Mouse (Mus musculus) midbrain, embryonic 10.5 days (tissue): ENCODE measurements around the gene Arrdc1. TPM values are rescaled to one million over a fixed set of nuclear protein-coding genes. Genes with fewer than 3 reads are reported as not detected.

Experiments
- DNase-seq: peaks from one replicate; pipeline ENCODE4 v3.0.0-alpha.2; 2017; ENCODE audit warnings: low spot score
- H3K27ac ChIP-seq: fragments of 300-500 bp; sonication (generic); replicated peaks from 2 replicates; pipeline ENCODE4 v1.5.1; 2016; ENCODE audit warnings: mild to moderate bottlenecking
- H3K27me3 ChIP-seq: fragments of 300-500 bp; sonication (generic); 2 replicates; pipeline ENCODE4 v1.6.1; 2016; ENCODE audit warnings: low read depth, mild to moderate bottlenecking; ENCODE audit not compliant: poor library complexity, severe bottlenecking
- H3K36me3 ChIP-seq: fragments of 300-500 bp; sonication (generic); 2 replicates; pipeline ENCODE4 v1.6.1; 2016; ENCODE audit warnings: mild to moderate bottlenecking, moderate library complexity
- H3K4me1 ChIP-seq: fragments of 300-500 bp; sonication (generic); 2 replicates; pipeline ENCODE4 v1.6.1; 2016
- H3K4me3 ChIP-seq: fragments of 300-500 bp; sonication (generic); 2 replicates; pipeline ENCODE4 v1.5.1; 2016; ENCODE audit warnings: mild to moderate bottlenecking, moderate library complexity
- H3K9me3 ChIP-seq: fragments of 300-500 bp; sonication (generic); replicated peaks from 2 replicates; pipeline ENCODE4 v1.6.1; 2016; ENCODE audit warnings: mild to moderate bottlenecking
- WGBS: fragments of 180-500 bp; shearing (Covaris S2); methylation state at CpG from one replicate; pipeline ENCODE4 v1.1.7; 2016; 5-methylcytosine and 5-hydroxymethylcytosine counted together
- polyA plus RNA-seq: library from polyadenylated mRNA; unstranded; fragments of >200 nt; fragmentation: Nextera tagmentation; extraction: Ambion mirVana; gene quantifications from 2 replicates; pipeline ENCODE4 v1.2.1, GENCODE M21; 2016

Gene Arrdc1
- polyA plus RNA-seq, 1 experiment from 2014 or later: 16.2 TPM

- 94% methylated on average over 3 of the region's 3 CpGs for WGBS
- Histone ChIP-seq H3K27ac (no peak overlapping the region), H3K27me3 (no peaks in the 10 kb centered on the region), H3K4me1 (peaks cover 12% of the 10 kb centered on the region), H3K36me3 (peaks cover 43% of the 10 kb centered on the region), H3K9me3 (no peaks in the 10 kb centered on the region), H3K4me3 (no peak overlapping the region)
- no peak for DNase-seq
Measured at GRCm38 (mm10) chr2:24914762-24915161, 20.3 kb downstream of the Arrdc1 start.

DNA sequence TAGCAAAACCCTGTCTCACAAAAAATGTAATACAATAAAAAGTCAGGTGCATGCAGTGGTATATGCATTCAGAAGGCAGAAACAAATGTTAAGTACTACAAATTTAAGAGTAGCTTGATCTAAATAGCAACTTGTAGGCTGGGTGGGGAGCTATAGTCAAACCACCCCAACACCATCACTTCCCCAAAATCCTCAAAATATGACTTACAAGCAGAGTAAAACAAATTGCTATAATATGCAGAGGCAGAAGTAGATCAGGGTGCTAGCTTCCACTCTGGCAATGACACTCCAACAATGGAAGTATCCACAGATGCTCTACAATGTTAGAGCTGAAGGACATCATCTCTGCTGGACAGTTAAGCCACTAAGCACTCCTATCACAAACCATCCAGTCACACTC, 22.5 kb downstream of the Arrdc1 start:
- DNase-seq: no peak
- peaks cover 46% of the 10 kb centered on the region for H3K36me3 ChIP-seq
- no peak overlapping the region for H3K4me3 ChIP-seq

DNA sequence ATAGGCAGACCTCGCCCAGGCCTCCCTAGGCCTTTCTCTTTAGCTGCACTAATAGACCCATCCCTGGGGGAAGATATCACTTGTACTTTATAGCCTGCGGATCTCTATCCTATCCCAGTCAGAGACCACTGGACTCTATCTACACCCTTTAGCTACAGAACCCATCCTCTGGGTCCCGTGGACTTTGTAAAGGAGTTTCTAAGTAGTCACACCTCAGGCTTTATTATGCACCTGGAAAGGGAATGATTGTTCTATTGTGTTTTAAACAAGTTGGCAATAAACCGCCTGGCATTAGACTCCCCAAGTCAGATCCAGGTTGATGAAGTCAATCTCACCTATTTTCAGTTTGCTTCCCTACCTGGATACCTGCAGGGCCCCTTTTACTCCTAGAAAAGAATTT, 22.9 kb downstream of the Arrdc1 start:
- H3K27ac ChIP-seq: no peak overlapping the region
- 94% methylated on average over 4 of the region's 4 CpGs for WGBS
- no peaks in the 10 kb centered on the region for H3K9me3 ChIP-seq
- H3K4me1 ChIP-seq: peaks cover 1% of the 10 kb centered on the region
- no peak for DNase-seq
- peaks cover 46% of the 10 kb centered on the region for H3K36me3 ChIP-seq
- H3K27me3 ChIP-seq: no peaks in the 10 kb centered on the region
- no peak overlapping the region for H3K4me3 ChIP-seq

More for the DNA sequence above, 22.5 kb downstream of the Arrdc1 start:
- Histone ChIP-seq H3K27ac (no peak overlapping the region), H3K4me1 (peaks cover 5% of the 10 kb centered on the region), H3K27me3 (no peaks in the 10 kb centered on the region), H3K9me3 (no peaks in the 10 kb centered on the region)

DNA sequence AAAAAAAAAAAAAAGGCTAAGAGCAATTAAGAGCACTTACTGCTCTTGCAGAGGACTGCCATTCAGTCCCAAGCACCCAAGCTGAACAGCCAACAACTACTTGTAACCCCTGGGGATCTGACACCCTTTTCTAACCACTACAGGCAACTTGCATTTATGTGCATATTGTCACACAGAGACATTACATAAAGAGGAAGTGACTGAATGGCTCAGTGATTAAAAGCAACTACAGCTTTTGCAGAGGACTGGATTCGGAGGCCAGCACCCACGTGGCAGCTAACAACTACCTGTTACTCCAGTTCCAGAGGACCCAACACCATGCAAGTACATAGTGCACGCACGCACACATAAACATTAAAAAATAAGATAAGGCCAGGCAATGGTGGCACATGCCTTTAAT, 24.6 kb downstream of the Arrdc1 start:
- peaks cover 17% of the 10 kb centered on the region for H3K4me1 ChIP-seq
- H3K9me3 ChIP-seq: no peaks in the 10 kb centered on the region
- H3K36me3 ChIP-seq: peaks cover 46% of the 10 kb centered on the region
- WGBS: 96% methylated on average over 4 of the region's 4 CpGs
- no peak for DNase-seq
- H3K4me3 ChIP-seq: no peak overlapping the region
- no peak overlapping the region for H3K27ac ChIP-seq
- H3K27me3 ChIP-seq: no peaks in the 10 kb centered on the region

- peaks cover 17% of the 10 kb centered on the region for H3K36me3 ChIP-seq
- peak overlapping the region; percentile 12; the same call in 1 of the 2 replicates for H3K4me3 ChIP-seq
- peaks cover 26% of the 10 kb centered on the region for H3K4me1 ChIP-seq
- no peak for DNase-seq
- 23% methylated on average over 2 of the region's 2 CpGs for WGBS
- H3K27me3 ChIP-seq: no peaks in the 10 kb centered on the region
- peak overlapping the region; percentile 25 for H3K27ac ChIP-seq
- H3K9me3 ChIP-seq: no peaks in the 10 kb centered on the region
Measured at GRCm38 (mm10) chr2:24905653-24906155, 29.3 kb downstream of the Arrdc1 start.

DNA sequence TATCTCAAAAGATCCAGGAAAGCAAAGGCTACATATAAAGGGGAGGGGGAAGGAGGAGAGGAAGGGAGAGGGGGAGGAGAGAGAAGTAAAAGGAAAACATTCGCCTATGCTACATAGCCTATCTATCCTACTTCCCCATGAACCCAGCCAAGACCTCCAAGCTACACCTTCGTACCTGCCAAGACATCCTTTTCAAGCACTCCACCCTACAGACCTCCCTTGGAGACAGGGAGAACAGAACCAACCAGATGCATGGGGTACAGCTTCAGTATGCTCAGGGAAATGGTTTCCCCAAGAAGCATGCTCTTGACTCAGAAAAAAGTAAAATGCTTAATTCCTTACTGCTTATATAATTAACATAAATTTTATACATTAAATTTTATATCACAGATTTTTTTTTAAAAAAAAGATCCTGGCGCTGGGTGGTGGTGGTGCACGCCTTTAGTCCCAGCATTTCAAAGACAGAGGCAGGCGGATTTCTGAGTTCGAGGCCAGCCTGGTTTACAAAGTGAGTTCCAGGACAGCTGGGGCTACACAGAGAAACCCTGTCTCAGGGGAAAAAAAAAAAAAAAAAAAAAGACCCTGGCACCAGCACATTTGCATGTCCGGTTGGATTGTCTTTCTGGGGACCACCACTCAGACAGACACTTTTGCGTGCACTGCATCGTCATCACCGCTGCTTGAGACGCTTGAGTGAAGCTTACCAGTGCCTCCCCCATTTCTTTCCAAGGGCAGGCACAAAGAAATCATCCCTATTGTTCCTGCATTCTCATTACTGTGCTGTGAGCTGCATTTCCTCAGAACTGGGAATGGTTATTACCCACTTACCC, 30.0 kb downstream of the Arrdc1 start:
- Histone ChIP-seq H3K4me3 (peak overlapping the region; percentile 12), H3K9me3 (no peaks in the 10 kb centered on the region), H3K4me1 (peaks cover 26% of the 10 kb centered on the region), H3K27ac (peak overlapping the region; percentile 59), H3K27me3 (no peaks in the 10 kb centered on the region), H3K36me3 (peaks cover 15% of the 10 kb centered on the region)
- DNase-seq: peak; percentile 23
- 63% methylated on average over 11 of the region's 11 CpGs for WGBS

- Histone ChIP-seq H3K4me1 (peaks cover 26% of the 10 kb centered on the region), H3K36me3 (peaks cover 28% of the 10 kb centered on the region), H3K9me3 (no peaks in the 10 kb centered on the region), H3K27ac (no peak overlapping the region), H3K27me3 (no peaks in the 10 kb centered on the region), H3K4me3 (no peak overlapping the region)
- DNase-seq: no peak
- 92% methylated on average over 6 of the region's 6 CpGs for WGBS
Measured at GRCm38 (mm10) chr2:24902999-24903398, 32.1 kb downstream of the Arrdc1 start.

DNA sequence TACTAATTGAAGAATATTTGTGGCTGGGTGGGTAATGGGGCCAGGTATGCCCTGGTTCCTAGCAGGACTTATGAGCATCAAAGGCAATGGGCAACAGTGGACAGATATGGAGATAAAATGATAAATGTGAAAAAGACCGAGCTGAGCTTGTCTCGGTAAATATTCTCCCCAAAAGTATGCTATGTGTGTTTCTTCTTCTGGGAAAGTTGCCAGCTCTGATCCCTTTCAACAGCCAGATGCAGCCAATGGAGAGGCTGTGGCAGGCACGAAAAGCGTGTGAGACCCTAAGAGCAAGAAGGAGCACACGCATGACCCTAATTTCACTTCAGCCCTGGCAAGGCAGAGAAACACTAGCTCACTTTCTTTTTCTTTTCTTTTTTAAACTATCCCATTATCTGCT, 34.0 kb downstream of the Arrdc1 start:
- H3K4me3 ChIP-seq: no peak overlapping the region
- DNase-seq: no peak
- H3K4me1 ChIP-seq: peaks cover 15% of the 10 kb centered on the region
- no peaks in the 10 kb centered on the region for H3K27me3 ChIP-seq
- WGBS: 93% methylated on average over 5 of the region's 5 CpGs
- H3K9me3 ChIP-seq: no peaks in the 10 kb centered on the region
- peaks cover 38% of the 10 kb centered on the region for H3K36me3 ChIP-seq
- no peak overlapping the region for H3K27ac ChIP-seq

GRCm38 (mm10) chr2:24899292-24899691, 35.8 kb downstream of the Arrdc1 start:
- no peak for DNase-seq
- Histone ChIP-seq H3K9me3 (no peaks in the 10 kb centered on the region), H3K36me3 (peaks cover 38% of the 10 kb centered on the region), H3K27ac (no peak overlapping the region), H3K4me3 (no peak overlapping the region), H3K27me3 (no peaks in the 10 kb centered on the region), H3K4me1 (no peaks in the 10 kb centered on the region)
- over 99% methylated on average over 2 of the region's 2 CpGs for WGBS

- Histone ChIP-seq H3K36me3 (peaks cover 38% of the 10 kb centered on the region), H3K9me3 (no peaks in the 10 kb centered on the region), H3K4me1 (no peaks in the 10 kb centered on the region), H3K4me3 (no peak overlapping the region), H3K27me3 (no peaks in the 10 kb centered on the region), H3K27ac (no peak overlapping the region)
- 85% methylated on average over 4 of the region's 4 CpGs for WGBS
- no peak for DNase-seq
Measured at GRCm38 (mm10) chr2:24896761-24897160, 38.3 kb downstream of the Arrdc1 start.

- peaks cover 26% of the 10 kb centered on the region for H3K36me3 ChIP-seq
- DNase-seq: no peak
- WGBS: 100% methylated on average over 1 of the region's 1 CpGs
Measured at GRCm38 (mm10) chr2:24894211-24894610, 40.8 kb downstream of the Arrdc1 start.

GRCm38 (mm10) chr2:24892318-24892717, 42.7 kb downstream of the Arrdc1 start:
- DNase-seq: no peak
- no peak overlapping the region for H3K4me3 ChIP-seq
- no peaks in the 10 kb centered on the region for H3K4me1 ChIP-seq
- WGBS: 90% methylated on average over 5 of the region's 5 CpGs
- no peaks in the 10 kb centered on the region for H3K9me3 ChIP-seq
- H3K27ac ChIP-seq: no peak overlapping the region
- H3K27me3 ChIP-seq: no peaks in the 10 kb centered on the region
- peaks cover 17% of the 10 kb centered on the region for H3K36me3 ChIP-seq

More at GRCm38 (mm10) chr2:24894211-24894610, 40.8 kb downstream of the Arrdc1 start:
- Histone ChIP-seq H3K4me3 (no peak overlapping the region), H3K27ac (no peak overlapping the region), H3K9me3 (no peaks in the 10 kb centered on the region), H3K4me1 (no peaks in the 10 kb centered on the region), H3K27me3 (no peaks in the 10 kb centered on the region)
